Mouse (Mus musculus): ENCODE data around the gene Ssu72. TPM values are rescaled to one million over a fixed set of nuclear protein-coding genes. Genes with fewer than 3 reads are reported as not detected.
"Not testable (repeated sequence)": the region's sequence is repeated elsewhere in the genome, so short reads cannot be mapped to it uniquely, and the experiment has no call there.

Gene Ssu72
- polyA plus RNA-seq, 1 experiment from 2014 or later = 159 TPM

DNA sequence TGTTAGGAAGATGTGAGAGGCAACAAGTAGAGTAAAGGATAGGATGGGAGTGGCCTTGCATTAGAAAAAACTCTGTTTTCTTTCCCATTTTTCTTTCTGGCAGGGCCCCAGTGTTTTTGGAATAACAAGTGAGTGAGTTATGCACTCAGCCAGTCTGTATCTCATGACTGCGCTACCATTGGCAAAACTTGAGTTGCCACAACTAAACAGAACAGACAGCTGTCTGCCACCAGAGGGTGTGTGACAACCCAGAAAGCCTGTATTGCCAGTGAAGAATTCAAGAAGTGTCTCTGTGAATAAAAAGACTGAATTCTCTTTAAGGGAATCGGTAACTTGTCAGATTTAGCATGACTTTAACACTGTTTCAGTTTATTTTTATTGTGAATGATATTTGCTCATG lies 28.6 kb upstream of the Ssu72 start:
- Histone ChIP-seq H3K9me3 (ENCODE audit: low read length) (no peaks in the 10 kb centered on the region), H3K4me1 (ENCODE audit: insufficient read depth, low read length) (no peaks in the 10 kb centered on the region), H3K27me3 (ENCODE audit: insufficient read depth, low read length) (no peaks in the 10 kb centered on the region), H3K4me2 (replicated peaks; ENCODE audit: low read depth, low read length) (no peak overlapping the region), H3K36me3 (ENCODE audit: insufficient read depth, low read length) (no peaks in the 10 kb centered on the region), H3K4me3 (ENCODE audit: low read length) (no peak overlapping the region), H3K9ac (replicated peaks; ENCODE audit: low read length) (no peak overlapping the region), H3K27ac (ENCODE audit: low read length) (no peak overlapping the region)
- ATAC-seq (ENCODE audit: low FRiP score, low TSS enrichment) = no peak
- 86% methylated on average over 2 of the region's 2 CpGs for WGBS

- not testable (repeated sequence) for ATAC-seq (ENCODE audit: low FRiP score, low TSS enrichment); H3K4me3 ChIP-seq (ENCODE audit: low read length); H3K36me3 ChIP-seq (ENCODE audit: insufficient read depth, low read length); H3K27me3 ChIP-seq (ENCODE audit: insufficient read depth, low read length); H3K9ac ChIP-seq (replicated peaks; ENCODE audit: low read length); H3K27ac ChIP-seq (ENCODE audit: low read length); H3K4me2 ChIP-seq (replicated peaks; ENCODE audit: low read depth, low read length); H3K9me3 ChIP-seq (ENCODE audit: low read length); H3K4me1 ChIP-seq (ENCODE audit: insufficient read depth, low read length)
- WGBS = 90% methylated on average over 16 of the region's 19 CpGs
Observed at GRCm38 (mm10) chr4:155683670-155684277, 20.8 kb upstream of the Ssu72 start.

DNA sequence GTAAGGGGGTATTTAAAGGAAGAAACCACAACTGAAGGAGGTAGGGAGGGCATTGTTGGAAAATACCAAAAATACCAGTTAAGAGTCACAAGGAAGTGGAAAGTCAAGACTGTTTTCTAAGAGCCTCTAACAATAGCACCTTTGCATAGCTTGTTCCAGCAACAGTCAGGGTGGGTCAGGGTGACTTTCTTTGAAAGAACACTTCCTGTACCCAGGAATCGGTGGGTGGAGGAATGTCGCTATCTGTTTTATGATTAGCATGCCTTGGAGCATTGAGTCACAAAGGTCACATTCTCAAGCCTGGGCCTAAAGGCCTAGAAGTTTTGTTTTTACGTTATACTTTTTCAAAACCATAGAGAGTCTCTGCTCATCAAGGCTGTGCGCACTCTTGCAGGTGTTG lies 16.8 kb upstream of the Ssu72 start:
- not testable (repeated sequence) for H3K36me3 ChIP-seq (ENCODE audit: insufficient read depth, low read length); H3K27ac ChIP-seq (ENCODE audit: low read length); H3K9me3 ChIP-seq (ENCODE audit: low read length); H3K9ac ChIP-seq (replicated peaks; ENCODE audit: low read length); H3K4me2 ChIP-seq (replicated peaks; ENCODE audit: low read depth, low read length); ATAC-seq (ENCODE audit: low FRiP score, low TSS enrichment); H3K4me1 ChIP-seq (ENCODE audit: insufficient read depth, low read length); H3K4me3 ChIP-seq (ENCODE audit: low read length); H3K27me3 ChIP-seq (ENCODE audit: insufficient read depth, low read length)
- WGBS = 73% methylated on average over 4 of the region's 4 CpGs

DNA sequence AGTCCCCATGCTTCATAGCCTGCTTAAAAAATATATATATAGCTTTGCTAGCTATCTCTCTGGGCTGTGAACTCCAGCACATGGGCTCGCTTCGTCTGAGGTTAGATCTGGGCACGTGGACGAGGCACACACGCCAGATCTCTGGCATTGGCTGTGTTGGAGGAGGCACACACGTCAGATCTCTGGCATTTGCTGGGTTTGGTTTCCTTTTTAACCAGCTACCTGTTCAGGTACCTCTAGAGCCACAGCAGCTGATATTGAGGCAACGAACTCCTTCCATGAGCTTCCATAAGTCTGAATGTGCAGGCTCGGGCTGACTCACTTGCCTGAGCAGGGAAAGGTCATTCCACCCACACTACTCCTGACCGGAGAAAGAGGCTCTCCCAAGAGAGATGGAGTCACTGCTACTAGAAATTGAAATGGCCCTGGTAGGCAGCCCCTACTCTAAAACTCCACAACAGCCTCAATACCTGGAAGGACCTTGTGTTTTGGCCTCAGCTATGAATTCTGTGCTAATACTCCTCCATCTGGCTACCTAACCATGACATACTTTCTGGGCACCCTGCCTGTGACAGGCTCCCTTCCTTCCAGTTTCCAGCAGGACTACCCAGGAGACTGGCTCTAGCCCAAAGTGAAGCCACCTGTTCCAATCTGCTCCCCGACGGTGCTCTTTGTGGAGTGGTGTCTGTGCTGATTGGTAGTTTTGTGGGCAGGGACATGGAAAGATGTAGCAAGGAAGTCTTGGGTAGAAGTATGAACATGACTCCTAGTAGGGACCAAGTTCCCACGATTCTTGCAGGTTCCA lies 13.8 kb upstream of the Ssu72 start:
- no peak overlapping the region for H3K9ac ChIP-seq (replicated peaks; ENCODE audit: low read length)
- no peaks in the 10 kb centered on the region for H3K9me3 ChIP-seq (ENCODE audit: low read length)
- ATAC-seq (ENCODE audit: low FRiP score, low TSS enrichment) = no peak
- no peak overlapping the region for H3K4me3 ChIP-seq (ENCODE audit: low read length)
- peaks cover 9% of the 10 kb centered on the region for H3K4me1 ChIP-seq (ENCODE audit: insufficient read depth, low read length)
- H3K27me3 ChIP-seq (ENCODE audit: insufficient read depth, low read length) = 0 out of 2 replicates have a peak, but pooled peaks cover 2% of the 10 kb centered on the region
- no peak overlapping the region for H3K4me2 ChIP-seq (replicated peaks; ENCODE audit: low read depth, low read length)
- H3K36me3 ChIP-seq (ENCODE audit: insufficient read depth, low read length) = no peaks in the 10 kb centered on the region
- no peak overlapping the region for H3K27ac ChIP-seq (ENCODE audit: low read length)
- 77% methylated on average over 12 of the region's 12 CpGs for WGBS

- Histone ChIP-seq H3K9me3 (ENCODE audit: low read length) (no peaks in the 10 kb centered on the region), H3K4me2 (replicated peaks; ENCODE audit: low read depth, low read length) (no peak overlapping the region), H3K4me1 (ENCODE audit: insufficient read depth, low read length) (peaks cover 11% of the 10 kb centered on the region), H3K36me3 (ENCODE audit: insufficient read depth, low read length) (no peaks in the 10 kb centered on the region), H3K9ac (replicated peaks; ENCODE audit: low read length) (no peak overlapping the region), H3K4me3 (ENCODE audit: low read length) (no peak overlapping the region), H3K27ac (ENCODE audit: low read length) (no peak overlapping the region), H3K27me3 (ENCODE audit: insufficient read depth, low read length) (0 out of 2 replicates have a peak, but pooled peaks cover 2% of the 10 kb centered on the region)
- no peak for ATAC-seq (ENCODE audit: low FRiP score, low TSS enrichment)
- WGBS = 95% methylated on average over 3 of the region's 3 CpGs
Observed at GRCm38 (mm10) chr4:155692421-155692820, 12.2 kb upstream of the Ssu72 start.

- Histone ChIP-seq H3K9me3 (ENCODE audit: low read length) (no peaks in the 10 kb centered on the region), H3K4me2 (replicated peaks; ENCODE audit: low read depth, low read length) (peak within 1 kb of the TSS; percentile 97), H3K4me1 (ENCODE audit: insufficient read depth, low read length) (peaks cover 11% of the 10 kb centered on the region), H3K27ac (ENCODE audit: low read length) (no peak within 1 kb of the TSS), H3K4me3 (ENCODE audit: low read length) (peak within 1 kb of the TSS; percentile 71), H3K9ac (replicated peaks; ENCODE audit: low read length) (peak within 1 kb of the TSS; percentile 82), H3K27me3 (ENCODE audit: insufficient read depth, low read length) (0 out of 2 replicates have a peak, but pooled peaks cover 2% of the 10 kb centered on the region), H3K36me3 (ENCODE audit: insufficient read depth, low read length) (no peaks in the 10 kb centered on the region)
- WGBS = 1% methylated on average over 33 of the region's 47 CpGs
- ATAC-seq (ENCODE audit: low FRiP score, low TSS enrichment) = peak; percentile 85
Observed at GRCm38 (mm10) chr4:155694111-155694481, 10.5 kb upstream of the Ssu72 start, which contains the start of gene Fndc10. Gene Fndc10 (plus strand): TSS chr4:155694342.

DNA sequence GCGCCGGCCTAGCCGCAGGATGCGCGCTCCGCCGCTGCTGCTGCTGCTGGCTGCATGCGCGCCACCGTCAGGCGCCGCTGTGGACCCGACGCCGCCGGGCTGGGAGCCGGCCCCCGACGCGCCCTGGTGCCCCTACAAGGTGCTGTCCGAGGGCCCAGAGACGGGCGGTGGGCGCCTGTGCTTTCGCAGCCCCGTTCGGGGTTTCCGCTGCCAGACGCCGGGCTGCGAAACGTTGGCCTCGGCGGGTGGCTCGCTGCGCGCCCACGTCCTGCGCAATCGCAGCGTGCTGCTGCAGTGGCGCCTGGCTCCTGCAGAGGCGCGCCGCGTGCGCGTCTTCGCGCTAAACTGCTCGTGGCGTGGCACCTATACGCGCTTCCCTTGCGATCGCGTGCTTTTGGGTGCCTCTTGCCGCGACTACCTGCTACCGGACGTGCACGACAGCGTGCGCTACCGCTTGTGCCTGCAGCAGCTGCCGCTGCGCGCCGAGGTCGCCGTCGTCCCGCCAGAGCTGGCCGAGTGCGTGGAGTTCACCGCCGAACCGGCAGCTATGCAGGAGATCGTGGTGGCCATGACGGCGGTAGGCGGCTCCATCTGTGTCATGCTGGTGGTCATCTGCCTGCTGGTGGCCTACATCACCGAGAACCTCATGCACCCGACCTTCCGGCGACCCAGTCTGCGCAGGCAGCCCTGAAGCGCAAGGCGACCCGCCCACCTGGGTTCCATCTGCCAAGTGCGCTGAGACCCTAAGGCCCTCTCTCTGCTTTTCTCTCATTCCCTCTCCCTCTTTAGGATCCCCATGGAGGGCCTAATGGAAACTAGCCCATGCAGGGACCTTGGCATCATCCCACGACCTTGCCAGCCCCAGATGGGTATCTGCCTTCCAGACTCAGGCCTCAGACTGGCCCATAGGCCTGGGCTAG lies 9.9 kb upstream of the Ssu72 start:
- no peaks in the 10 kb centered on the region for H3K36me3 ChIP-seq (ENCODE audit: insufficient read depth, low read length)
- no peak overlapping the region for H3K27ac ChIP-seq (ENCODE audit: low read length)
- peak overlapping the region; percentile 82 for H3K9ac ChIP-seq (replicated peaks; ENCODE audit: low read length)
- no peaks in the 10 kb centered on the region for H3K9me3 ChIP-seq (ENCODE audit: low read length)
- H3K4me3 ChIP-seq (ENCODE audit: low read length) = peak overlapping the region; percentile 71
- peak overlapping the region; percentile 97 for H3K4me2 ChIP-seq (replicated peaks; ENCODE audit: low read depth, low read length)
- 1% methylated on average over 79 of the region's 92 CpGs for WGBS
- ATAC-seq (ENCODE audit: low FRiP score, low TSS enrichment) = peak; percentile 67
- peaks cover 11% of the 10 kb centered on the region for H3K4me1 ChIP-seq (ENCODE audit: insufficient read depth, low read length)
- H3K27me3 ChIP-seq (ENCODE audit: insufficient read depth, low read length) = 0 out of 2 replicates have a peak, but pooled peaks cover 2% of the 10 kb centered on the region

- peak overlapping the region; percentile 82; the same call in 1 of the 2 replicates for H3K9ac ChIP-seq (replicated peaks; ENCODE audit: low read length)
Observed at GRCm38 (mm10) chr4:155695531-155696062, 9.0 kb upstream of the Ssu72 start.

More at GRCm38 (mm10) chr4:155695531-155696062, 9.0 kb upstream of the Ssu72 start:
- no peak for ATAC-seq (ENCODE audit: low FRiP score, low TSS enrichment)
- H3K27me3 ChIP-seq (ENCODE audit: insufficient read depth, low read length) = 0 out of 2 replicates have a peak, but pooled peaks cover 2% of the 10 kb centered on the region
- H3K4me2 ChIP-seq (replicated peaks; ENCODE audit: low read depth, low read length) = peak overlapping the region; percentile 97
- peaks cover 11% of the 10 kb centered on the region for H3K4me1 ChIP-seq (ENCODE audit: insufficient read depth, low read length)
- no peak overlapping the region for H3K27ac ChIP-seq (ENCODE audit: low read length)
- H3K36me3 ChIP-seq (ENCODE audit: insufficient read depth, low read length) = no peaks in the 10 kb centered on the region
- no peaks in the 10 kb centered on the region for H3K9me3 ChIP-seq (ENCODE audit: low read length)
- 73% methylated on average over 4 of the region's 4 CpGs for WGBS
- peak overlapping the region; percentile 71; the same call in 1 of the 2 replicates for H3K4me3 ChIP-seq (ENCODE audit: low read length)
